Mouse (Mus musculus) naive thymus-derived CD4-positive, alpha-beta T cell, adult 2 months (primary cell): ENCODE data around the gene Zfp575.

ENCODE experiments used
- DNase-seq: peaks from one replicate; pipeline ENCODE4 v3.0.0-alpha.2; 2011; ENCODE audit warnings: low read depth

The Zfp575 gene

DNA sequence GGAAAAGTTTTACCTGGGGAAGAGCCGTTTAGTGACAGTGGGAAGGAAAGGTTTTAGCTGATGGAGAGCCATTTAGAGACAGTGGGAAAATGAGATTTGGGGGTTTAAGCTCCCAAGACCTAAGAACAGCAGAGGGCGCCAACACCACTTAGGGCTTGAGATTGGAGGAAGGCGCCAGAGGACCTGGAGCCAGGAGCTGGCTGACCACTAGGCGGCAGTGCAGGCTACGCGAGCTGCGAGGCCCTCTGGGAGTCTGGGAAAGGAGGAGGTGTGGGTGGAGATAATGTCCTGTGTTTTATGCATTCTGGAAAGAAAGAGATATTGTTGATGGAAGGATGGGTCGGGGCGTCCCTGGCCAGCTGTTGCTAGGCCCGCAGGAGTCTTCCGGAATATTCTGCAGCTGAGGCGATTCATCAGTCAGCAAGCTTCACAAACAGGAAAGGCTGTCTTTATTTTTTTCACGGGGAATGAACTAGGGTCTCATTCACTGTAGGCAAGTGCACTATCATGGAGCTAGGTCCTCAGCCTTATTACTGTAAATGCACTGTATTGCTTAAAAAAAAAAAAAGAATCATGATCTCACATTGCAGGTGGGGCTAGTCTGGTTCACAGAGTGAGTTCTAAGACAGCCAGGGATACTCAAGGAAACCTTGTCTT lies 13.6 kb upstream of the Zfp575 start:
- peak; percentile 95 for DNase-seq

DNA sequence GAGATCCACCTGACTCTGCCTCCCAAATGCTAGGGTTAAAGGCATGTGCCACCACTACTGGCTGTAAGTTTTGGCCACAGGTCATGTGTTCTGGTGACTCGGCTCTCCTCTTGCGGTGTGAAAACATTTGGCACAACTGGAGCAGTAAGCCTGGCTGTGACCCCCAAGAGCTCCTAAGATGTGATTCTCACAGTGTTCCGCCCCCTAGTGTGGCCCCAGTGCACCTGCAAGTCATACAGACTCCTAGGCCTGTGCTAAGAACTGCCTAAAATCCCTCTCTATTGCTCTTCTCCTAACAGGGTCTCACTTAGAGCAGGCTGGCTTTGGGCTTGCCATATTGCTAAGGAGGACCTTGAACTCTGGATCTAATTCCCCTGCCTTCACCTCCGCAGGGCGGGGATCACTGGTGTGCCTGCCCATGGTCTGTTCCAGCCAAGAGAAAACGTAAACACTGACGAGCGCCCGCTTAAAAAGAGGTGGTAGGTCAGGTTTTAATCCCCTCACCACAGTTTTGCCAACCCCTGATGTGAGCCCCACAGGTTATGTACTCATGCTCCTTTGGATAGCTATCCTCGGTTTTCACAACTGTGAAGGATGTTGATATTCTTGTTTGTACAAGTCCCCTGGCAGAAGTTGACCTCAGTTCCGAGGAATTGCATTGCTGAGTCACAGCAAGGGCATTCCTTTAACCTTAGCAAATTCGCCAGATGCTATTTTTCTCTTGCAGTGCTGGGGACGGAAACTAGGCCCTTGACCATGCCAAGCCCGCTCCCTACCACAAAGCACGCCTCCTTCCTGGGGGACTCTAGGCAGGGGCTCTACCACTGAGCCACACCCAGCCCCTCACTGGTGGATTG lies 12.0 kb upstream of the Zfp575 start:
- peak; percentile 42 for DNase-seq

DNA sequence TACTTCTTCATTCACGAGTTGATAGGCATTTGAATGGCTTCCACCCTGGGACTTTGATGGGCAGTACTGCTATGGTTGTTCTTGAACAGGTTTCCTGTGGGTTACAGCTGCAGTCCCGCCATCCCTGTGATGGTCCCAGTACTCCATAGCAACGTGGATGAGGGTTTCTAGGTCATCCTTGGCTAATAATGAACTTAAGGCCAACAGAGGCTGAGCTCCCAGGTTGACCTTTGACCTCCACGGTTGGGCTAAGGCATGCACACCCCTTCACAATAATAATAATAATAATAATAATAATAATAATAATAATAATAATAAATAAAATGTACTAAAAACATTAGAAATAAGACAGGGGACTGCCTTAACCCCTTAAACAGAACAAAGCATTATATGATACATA lies 10.7 kb upstream of the Zfp575 start:
- DNase-seq: no peak

DNA sequence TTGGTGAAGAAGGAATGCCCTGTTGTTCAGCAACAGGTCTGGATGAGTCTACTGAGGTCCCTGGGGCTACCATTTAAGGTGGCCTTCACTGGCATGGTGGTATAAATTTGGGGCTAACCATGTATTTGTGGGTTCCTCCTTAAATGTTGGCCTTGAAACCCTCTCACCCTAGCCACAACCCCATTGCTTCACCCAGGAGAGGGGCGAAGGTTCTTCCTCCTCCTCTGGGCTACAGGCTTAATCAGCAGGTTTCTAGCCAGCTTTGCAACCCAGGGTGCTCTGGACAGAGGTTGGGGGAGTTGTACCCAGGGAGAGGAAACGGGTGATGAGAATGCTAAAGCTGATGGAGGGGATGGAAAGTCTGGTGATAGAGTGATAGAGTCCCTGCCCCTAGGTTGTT lies 8.0 kb upstream of the Zfp575 start:
- DNase-seq: no peak

DNA sequence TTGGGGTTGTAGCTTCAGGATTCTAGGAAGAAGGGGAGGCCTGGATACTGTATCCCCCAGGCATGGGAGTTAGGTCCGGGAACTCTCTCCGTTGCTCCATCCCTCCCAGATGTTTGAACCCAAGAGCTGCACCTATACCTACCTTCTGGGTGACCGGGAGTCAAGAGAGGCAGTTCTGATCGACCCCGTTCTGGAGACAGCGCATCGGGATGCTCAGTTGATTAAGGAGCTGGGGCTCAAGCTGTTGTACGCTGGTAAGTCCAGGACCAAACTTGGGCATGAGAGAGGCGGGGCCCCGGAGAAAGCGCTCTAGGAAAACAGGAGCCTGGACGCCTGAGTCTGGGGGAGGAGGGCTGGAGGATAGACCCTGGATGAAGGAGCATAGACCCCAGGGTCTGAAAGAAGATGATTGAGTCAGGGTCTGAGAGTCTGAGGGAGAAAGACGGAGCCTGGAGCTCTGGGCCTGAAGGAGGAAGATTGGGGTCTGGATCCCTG lies 6.9 kb upstream of the Zfp575 start:
- DNase-seq: no peak

DNA sequence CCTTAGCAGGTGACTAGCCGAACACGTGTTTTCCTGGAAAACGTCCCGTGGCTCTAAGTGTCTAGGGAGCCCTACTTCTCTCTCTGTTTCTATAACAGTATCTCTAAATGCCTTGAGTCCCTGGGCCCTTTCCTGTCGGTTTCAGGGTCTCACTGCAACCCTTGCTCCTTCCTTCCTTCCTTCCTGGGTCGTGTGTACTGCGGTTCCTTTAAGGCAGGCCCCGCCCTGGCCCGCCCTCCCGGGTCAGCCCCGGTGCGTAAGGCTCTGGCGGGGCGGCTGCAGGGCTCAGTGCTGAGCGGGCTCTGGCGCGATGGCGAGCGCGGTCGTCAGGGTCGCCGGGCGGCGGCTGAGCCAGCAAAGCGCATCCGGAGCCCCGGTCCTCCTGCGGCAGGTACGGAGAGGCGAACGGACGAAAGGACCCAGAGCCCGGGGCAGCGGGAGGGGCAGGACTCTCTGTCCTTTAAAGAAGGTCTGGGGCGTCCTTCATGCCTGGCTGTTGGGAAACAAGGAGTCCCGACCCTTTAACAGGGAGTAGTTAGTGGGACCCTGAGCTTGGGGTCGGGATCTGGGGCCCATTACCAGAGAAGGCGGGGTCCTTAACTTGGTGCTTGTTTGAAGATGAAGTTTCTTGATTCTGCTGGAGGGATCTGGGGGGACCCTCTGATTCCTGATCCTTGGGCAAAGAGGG lies 6.3 kb upstream of the Zfp575 start:
- DNase-seq: peak; percentile 78

DNA sequence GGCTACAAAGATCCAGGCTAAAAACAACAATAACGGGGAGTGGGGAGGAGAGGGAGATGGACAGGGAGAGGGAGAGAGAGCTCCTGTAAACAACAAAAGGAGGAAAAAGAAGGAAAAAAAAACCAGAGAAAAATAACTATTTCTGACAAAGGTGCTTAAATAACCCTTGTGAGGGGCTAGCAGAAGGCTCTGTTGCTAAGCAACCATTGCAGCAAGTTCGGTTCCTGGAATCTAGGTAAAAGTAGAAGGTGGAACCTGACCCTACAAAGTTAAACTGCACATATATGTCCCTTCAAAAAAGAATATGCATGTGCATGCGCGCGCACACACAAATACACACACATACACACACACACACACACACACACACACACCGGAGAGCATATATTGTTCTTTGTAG lies 5.3 kb upstream of the Zfp575 start:
- DNase-seq: no peak

DNA sequence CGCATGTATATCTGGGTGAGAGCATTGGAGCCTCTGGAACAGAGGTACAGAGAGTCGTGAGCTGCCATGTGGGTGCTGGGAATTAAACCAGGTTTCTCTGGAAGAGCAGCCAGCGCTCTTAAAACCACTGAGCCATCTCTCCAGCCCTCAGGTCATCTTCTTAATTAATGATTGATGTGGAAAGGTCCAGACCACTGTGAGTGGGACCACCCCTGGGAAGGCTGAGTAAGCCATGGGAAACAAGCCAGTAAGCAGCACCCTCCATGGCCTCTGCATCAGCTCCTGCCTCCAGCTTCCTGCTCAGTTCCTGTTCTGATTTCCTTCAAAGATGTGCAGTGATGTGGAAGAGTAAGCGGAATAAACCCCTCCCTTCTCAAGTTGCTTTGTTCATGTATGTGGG lies 4.7 kb upstream of the Zfp575 start:
- no peak for DNase-seq

DNA sequence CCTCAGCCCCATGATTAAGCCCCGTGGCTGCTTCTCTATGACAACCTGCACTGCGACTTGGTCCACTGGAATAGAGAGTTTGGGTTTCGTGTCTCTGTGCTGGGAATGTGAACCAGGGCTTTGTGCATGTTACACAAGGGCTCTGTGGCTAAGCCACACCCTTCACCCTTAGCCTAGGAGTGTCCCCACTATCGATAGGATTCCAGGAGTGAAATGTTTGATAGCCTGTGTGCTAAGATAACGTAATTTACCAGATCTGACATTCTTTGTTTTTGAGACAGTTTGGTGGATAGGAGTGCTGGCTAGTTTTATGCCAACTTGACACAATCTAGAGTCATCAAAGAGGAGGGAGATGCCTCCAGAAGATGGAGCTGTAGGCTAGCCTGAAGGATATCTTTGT lies 4.3 kb upstream of the Zfp575 start:
- DNase-seq: no peak

DNA sequence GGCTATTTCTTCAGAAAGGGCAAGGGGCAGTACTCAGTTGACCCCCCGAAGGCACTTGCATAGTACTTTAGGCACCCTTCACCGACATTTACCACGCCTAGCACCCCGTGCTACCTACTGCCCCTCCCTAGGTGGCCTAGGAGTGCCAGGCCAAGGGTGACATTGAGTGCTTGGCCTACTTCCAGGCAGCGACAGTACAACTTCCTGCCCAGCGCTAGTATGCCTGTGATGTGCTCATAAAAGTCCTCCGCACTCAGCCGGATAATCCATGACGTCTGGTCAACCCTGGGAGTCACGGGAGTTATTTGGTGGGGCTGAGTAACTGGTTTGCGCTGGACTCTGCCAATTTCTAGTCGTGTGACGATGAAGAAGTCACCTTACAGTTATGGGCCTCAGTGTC lies 895 bp upstream of the Zfp575 start:
- peak; percentile 48 for DNase-seq

DNA sequence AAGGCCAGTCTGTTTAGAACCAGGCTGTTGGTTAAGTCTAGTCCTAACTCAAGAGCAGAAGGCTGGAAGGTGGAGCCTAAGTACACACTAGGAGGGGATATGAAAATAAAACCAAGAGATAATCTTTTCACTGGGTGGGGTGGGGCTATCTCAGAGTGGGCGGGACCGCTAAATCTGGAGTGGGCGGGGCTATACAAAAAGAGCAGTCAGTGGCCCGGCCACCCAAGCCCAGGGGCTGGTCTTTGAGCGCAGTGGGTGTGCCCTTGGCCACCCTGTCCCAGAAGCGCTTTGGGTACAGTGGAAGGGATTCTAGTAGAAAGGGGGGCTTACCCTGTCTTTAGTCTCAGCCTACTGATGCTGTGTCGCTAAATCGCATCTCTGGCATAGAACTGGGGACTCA lies 613 bp downstream of the Zfp575 start:
- no peak for DNase-seq

DNA sequence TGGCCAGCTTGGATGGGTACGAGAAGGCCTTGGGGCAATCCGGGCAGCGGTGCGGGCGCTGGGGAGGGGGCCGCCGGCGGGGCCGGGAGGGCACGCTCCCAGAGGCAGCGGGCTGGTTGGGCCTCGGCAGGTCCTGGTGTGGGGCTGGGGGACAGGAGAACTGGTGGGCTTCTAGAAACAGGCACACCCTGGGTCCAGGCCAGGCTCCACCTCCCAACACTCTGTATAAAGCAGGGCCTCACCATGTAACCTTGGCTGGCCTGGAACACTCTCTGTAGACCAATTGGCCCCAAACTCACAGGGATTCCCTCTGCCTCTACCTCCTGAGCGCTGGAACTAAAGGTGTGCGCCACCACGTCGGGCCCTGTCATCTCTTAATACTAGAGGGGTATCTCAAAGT lies 1.4 kb downstream of the Zfp575 start:
- DNase-seq: no peak

DNA sequence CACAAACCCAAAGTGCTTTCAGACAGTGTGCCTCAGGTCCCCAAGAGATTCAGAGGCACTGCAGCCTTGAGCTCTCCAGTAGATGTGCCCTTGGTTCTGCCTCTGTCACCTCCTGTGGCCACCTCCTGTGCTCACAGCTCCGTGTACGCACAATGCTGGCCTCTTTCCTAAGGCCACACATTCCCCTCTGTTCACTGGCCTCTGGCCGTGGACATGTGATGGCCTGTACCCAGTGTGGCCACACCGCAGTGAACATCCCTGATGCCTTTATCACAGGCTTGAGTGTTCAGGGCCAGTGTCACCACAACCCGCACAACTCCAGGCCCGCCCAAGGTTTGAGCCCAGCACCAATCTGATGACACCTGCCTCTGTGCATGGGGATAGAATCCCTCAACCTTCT lies 2.6 kb downstream of the Zfp575 start:
- no peak for DNase-seq

DNA sequence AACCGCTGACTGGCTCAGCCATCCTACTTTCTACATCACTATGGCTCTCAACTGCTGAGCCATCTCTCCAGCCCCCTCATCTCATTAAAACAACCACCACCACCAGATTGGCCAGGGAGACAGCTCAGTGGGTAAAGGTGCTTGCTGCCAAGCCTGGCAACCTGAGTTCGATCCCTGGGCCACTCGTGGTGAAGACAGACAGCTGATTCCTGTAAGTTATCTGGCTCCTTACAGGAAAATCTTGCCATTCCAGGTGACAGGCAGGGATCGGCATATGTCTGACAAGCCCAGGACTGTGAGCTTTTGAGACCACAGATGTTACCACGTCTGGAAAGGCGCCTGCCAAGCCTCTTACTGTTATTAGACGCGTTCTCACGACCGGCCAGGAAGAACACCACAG lies 9.6 kb downstream of the Zfp575 start:
- no peak for DNase-seq

DNA sequence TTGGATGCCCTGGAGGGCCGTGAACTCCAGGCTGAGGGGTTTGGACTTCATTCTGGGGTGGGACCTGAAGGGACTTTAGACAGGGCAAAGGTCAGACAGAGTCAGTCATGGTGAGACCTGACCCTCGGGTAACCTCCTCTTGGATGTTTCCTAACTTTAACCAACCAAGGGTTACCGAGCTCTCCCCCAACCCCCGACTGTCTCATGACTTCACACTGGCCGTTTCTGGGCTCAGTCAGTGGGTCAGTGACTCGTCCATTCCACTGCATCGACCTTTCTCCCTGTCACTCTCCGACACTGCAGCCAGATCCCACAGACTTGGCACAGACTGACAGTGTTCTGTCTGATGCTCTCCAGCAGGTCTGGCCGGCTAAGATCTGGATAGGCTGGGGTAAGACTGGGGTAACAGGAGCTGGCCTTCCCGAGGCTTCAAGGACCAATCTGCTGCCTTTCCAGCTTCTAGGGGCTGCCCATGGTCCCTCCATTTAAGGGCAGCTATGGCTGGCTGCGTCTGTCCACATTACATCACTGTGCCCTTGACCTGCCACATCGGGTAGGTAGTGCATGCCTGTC lies 13.1 kb downstream of the Zfp575 start:
- no peak for DNase-seq

DNA sequence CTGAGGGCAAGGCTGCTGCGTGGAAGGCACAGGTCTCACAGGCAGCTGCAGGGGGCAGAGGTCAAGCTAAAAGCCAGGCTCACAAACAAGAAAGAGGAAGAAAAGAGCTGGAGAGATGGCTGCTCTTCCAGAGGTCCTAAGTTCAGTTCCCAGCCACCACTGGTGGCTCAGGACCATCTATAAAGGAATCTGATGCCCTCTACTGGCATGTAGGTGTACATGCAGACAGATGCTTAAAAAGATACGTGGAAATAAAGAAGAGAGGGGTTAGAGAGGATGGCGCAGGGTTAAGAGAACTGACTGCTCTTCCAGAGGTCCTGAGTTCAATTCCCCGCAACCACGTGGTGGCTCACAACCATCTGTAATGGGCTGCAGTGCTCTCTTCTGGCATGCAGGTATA lies 15.0 kb downstream of the Zfp575 start:
- DNase-seq: no peak

DNA sequence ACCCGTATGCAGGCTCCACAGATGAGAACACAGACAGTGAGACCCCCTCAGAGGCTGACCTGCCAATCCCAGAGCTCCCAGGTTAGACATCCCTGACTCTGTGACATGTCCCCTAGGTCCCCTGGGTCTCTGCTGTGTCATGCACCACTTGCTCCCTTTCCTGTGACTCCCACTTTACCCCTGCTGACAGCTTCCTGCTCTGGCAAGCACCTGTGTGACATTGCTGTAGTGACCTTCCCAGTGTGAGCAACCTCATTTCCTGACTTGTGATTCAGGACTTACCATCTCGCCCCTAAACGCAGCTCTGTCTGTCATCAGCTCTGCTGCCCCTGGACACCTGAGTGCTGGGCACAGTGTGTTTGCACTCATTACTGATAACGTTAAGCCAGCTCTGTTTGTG lies 16.4 kb downstream of the Zfp575 start:
- no peak for DNase-seq

DNA sequence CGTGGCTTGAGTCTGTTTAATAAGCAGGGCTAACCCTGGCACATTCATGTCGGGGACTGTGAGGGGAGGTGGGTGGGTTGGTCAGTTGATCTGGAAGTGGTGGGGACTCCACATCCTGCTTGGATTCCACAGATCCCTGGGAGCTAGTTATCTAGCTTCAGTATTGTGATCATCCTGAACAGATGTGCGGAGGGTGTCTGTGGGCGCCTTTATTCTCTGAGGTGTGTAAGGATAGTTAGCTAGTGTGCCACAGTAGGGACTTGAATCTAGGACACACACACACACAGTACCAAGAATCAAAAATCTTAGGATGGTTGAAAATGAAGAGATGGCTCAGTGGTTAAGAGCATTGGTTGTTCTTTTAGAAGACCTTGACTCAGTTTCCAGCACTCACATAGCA lies 18.9 kb downstream of the Zfp575 start:
- DNase-seq: no peak

DNA sequence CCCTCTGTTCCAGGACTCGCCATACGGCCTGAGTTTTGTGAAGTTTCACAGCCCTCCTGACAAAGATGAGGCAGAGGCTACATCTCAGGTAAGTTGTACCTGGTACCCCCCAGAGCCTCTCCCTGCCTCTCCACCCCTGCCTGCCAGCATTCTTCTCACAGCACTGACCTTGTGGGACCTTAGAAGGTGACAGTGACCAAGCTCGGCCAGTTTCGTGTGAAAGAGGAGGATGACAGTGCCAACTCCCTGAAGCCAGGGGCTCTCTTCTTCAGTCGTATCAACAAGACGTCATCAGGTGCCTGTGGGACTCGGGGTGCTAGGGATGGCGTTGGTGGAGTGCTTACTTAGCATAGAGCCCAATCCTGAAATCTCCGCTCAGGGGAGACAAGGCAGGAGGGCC lies 21.2 kb downstream of the Zfp575 start:
- no peak for DNase-seq

DNA sequence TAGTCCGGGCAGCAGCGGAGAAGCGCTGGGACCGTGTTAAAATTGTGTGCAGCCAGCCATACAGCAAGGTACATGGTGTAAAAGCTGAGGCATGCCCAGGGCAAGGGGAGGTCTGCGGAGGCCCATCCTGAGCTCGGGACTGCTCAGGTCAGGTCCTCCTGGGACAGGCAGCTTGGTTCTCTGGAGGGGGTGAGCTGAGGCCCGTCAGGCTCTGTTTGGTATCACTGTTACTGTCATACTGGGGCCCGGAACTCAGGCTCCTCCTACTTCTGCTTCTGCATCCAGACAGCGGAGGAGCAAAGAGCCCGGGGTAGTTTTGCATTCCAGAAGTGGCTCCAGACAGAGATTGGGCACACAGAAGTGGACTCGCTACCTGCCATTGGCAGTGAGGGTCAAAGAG lies 21.8 kb downstream of the Zfp575 start:
- no peak for DNase-seq

DNA sequence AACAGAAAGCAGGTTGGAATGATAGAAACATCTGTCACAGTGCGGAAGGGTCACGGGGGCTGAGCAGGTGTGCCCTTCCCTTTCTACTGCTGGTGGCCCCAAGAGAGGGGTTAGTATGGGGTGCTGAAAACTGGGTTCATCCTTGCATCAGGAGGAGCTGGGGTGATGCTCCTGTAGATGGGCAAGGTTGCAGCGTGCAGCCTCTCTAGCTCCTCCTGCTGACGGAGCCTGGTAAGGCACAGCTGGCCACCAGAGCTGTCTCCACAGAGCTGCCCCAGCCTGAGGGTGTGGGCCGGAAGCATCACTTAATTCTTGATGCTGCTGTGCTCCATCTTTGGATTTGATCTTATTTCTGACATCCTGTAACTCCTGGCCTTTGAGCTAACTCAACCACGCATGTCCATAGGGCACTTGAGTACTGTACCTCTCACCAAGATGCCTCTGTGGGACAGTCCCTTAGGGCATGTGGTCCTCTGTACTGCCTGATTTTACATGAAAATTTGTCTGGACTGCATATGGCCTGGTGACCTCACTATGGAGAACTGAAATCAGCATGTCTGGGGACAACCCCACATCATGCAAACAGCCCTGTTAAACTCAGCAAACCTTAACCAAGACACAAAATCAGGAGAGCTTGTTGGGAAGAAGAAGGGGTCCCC lies 22.7 kb downstream of the Zfp575 start:
- peak; percentile 86 for DNase-seq

DNA sequence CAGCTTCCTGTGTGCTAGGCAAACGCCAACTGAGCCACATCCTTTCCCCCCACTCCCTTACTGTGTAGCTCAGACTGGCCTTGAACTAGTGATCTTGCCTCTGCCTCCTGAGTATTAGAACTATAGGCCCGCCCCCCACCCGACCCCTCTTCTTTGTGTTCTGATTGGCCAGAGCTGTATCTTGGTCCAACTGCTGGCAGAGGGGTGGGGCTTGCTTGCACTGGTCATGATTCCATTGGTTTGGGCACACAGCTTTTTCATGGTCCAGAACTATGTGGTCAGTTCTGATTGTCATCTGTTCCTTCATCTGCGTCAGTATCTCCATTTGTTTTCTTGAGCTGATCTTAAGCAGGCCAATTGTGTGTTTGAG lies 23.6 kb downstream of the Zfp575 start:
- no peak for DNase-seq
